Mouse (Mus musculus) thymus, postnatal 0 days (tissue): ENCODE measurements around the gene Rbak. TPM values are rescaled to one million over a fixed set of nuclear protein-coding genes. Genes with fewer than 3 reads are reported as not detected.
"Not testable (repeated sequence)": the region's sequence is repeated elsewhere in the genome, so short reads cannot be mapped to it uniquely, and the experiment has no call there.

Experiments used
- DNase-seq: peaks from one replicate; pipeline ENCODE4 v3.0.0-alpha.2; 2015; ENCODE audit warnings: low spot score
- polyA plus RNA-seq: library from polyadenylated mRNA; unstranded; fragments of >200 nt; fragmentation: Nextera tagmentation; extraction: Ambion mirVana; gene quantifications from 2 replicates; pipeline ENCODE4 v1.2.1, GENCODE M21; 2015

Gene Rbak
- polyA plus RNA-seq, result 8.2 and 9.1 TPM in 2 replicates

- DNase-seq, result peak; percentile 95
These were observed at the start of gene Rbak, which contains the start of gene Spdye4b for GRCm38 (mm10) chr5:143180255-143181076. TSS of gene Rbak (minus strand) at chr5:143180775. TSS of gene Spdye4b (plus strand) at chr5:143181017.

GRCm38 (mm10) chr5:143226790-143227189 lies 46.2 kb upstream of the Rbak start, which contains the start of gene Spdye4a:
TSS of gene Spdye4a (minus strand) at chr5:143226890.
- DNase-seq, result no peak

- no peak for DNase-seq
These were observed 41.7 kb upstream of the Rbak start for GRCm38 (mm10) chr5:143222287-143222686.

- no peak for DNase-seq
These were observed 40.4 kb upstream of the Rbak start for GRCm38 (mm10) chr5:143220996-143221395.

GRCm38 (mm10) chr5:143213832-143214231 lies 33.3 kb upstream of the Rbak start:
- no peak for DNase-seq

GRCm38 (mm10) chr5:143205015-143205414 lies 24.4 kb upstream of the Rbak start:
- no peak for DNase-seq

GRCm38 (mm10) chr5:143196506-143196905 lies 15.9 kb upstream of the Rbak start:
- DNase-seq, result no peak

- no peak for DNase-seq
These were observed 14.6 kb upstream of the Rbak start for GRCm38 (mm10) chr5:143195166-143195565.

GRCm38 (mm10) chr5:143194747-143195146 lies 14.2 kb upstream of the Rbak start:
- DNase-seq, result not testable (repeated sequence)

- no peak for DNase-seq
These were observed 12.2 kb upstream of the Rbak start for GRCm38 (mm10) chr5:143192806-143193205.

- DNase-seq, result not testable (repeated sequence)
These were observed 7.4 kb upstream of the Rbak start for GRCm38 (mm10) chr5:143188014-143188413.

GRCm38 (mm10) chr5:143179179-143179578 lies 1.4 kb downstream of the Rbak start:
- peak; percentile 39 for DNase-seq

GRCm38 (mm10) chr5:143177541-143178200 lies 2.9 kb downstream of the Rbak start:
- no peak for DNase-seq

GRCm38 (mm10) chr5:143175970-143176369 lies 4.6 kb downstream of the Rbak start:
- DNase-seq, result no peak

- no peak for DNase-seq
These were observed 15.0 kb downstream of the Rbak start for GRCm38 (mm10) chr5:143165508-143166070.

- no peak for DNase-seq
These were observed 25.0 kb downstream of the Rbak start for GRCm38 (mm10) chr5:143155534-143155933.

- DNase-seq, result no peak
These were observed 26.8 kb downstream of the Rbak start for GRCm38 (mm10) chr5:143153756-143154155.

- no peak for DNase-seq
These were observed 30.5 kb downstream of the Rbak start for GRCm38 (mm10) chr5:143150044-143150443.

- no peak for DNase-seq
These were observed 31.0 kb downstream of the Rbak start for GRCm38 (mm10) chr5:143149536-143149935.

GRCm38 (mm10) chr5:143148661-143149060 lies 31.9 kb downstream of the Rbak start:
- DNase-seq, result no peak

GRCm38 (mm10) chr5:143147481-143147880 lies 33.1 kb downstream of the Rbak start, which contains the start of gene Olfr718-ps1:
TSS of gene Olfr718-ps1 (minus strand) at chr5:143147581.
- no peak for DNase-seq

- DNase-seq, result no peak
These were observed 43.0 kb downstream of the Rbak start for GRCm38 (mm10) chr5:143137580-143137979.
